Mouse (Mus musculus): ENCODE measurements around the gene Ap1g2. TPM values are rescaled to one million over a fixed set of nuclear protein-coding genes. Genes with fewer than 3 reads are reported as not detected.

Gene Ap1g2
- total RNA-seq, 2 experiments from 2014 or later: 7.7 to 9.5 TPM

- H3K27ac ChIP-seq: peak overlapping the region; percentile 59; the same call in 1 of the 2 replicates
- intact Hi-C loops (cut with DNase I): loop anchor here (5.0 kb wide), 1 partner anchor 36 kb away; no protein-coding TSS in a partner anchor
- no peak for TF ChIP-seq CTCF (IDR thresholded peaks at IDR 0.05)
- no peak overlapping the region for H3K4me3 ChIP-seq
- no peak for DNase-seq (ENCODE audit: extremely low spot score in 1 of 2, low spot score in 2 of 2)
Observed at GRCm38 (mm10) chr14:55063581-55064381, 42.6 kb downstream of the Ap1g2 start.

DNA sequence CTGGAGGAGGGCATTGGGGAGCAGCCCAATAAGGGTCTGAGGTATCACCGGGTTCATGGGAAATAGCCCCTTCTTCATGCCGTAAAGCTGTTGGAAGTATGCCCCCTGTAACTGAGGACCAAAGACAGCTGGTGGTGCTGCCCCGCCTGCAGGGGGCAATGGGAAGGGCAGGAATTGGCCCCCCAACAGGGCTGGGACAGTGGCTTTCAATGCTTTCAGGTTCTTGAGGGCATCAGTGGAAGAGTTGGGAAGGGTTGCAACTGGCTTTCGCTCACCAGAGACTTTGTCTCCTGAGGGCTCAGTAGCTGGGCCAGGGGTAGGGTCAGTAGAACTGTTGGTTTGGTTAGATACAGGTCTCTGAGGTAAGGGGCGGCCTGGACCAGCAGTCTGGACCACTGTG, 43.3 kb downstream of the Ap1g2 start:
- peak overlapping the region; percentile 74 for H3K27ac ChIP-seq
- intact Hi-C loops (cut with DNase I): loop anchor here (5.0 kb wide), 1 partner anchor 36 kb away; no protein-coding TSS in a partner anchor
- no peak for DNase-seq (ENCODE audit: extremely low spot score in 1 of 2, low spot score in 2 of 2)
- TF ChIP-seq CTCF (IDR thresholded peaks at IDR 0.05): no peak; the same call in 1 of the 2 replicates
- no peak overlapping the region for H3K4me3 ChIP-seq

DNA sequence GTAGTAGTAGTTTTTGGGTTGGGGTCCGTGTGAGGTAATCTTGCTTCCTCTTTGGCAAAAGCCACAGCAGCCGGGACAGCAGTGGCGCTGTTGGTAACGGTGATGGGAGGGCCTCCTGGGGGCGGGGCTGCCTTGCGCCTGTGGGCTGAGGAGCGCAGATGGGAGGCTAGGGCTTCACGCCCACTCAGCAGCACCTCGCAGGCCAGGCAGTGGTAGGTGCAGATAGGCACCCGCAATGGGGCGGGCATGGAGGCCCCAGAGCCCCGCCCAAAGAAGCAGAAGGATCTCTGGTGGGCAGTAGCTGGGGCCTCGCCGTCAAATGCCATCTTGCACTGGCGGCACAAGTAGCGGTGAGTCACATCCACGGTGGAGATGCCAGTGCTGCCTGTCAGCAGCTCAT, 43.8 kb downstream of the Ap1g2 start:
- peak; percentile 70 to 73 for DNase-seq (ENCODE audit: extremely low spot score in 1 of 2, low spot score in 2 of 2)
- no peak for TF ChIP-seq CTCF (IDR thresholded peaks at IDR 0.05)
- Histone ChIP-seq H3K27ac (peak overlapping the region; percentile 74), H3K4me3 (no peak overlapping the region)
- intact Hi-C loops (cut with DNase I): loop anchor here (5.0 kb wide), 1 partner anchor 35 kb away; no protein-coding TSS in a partner anchor

DNA sequence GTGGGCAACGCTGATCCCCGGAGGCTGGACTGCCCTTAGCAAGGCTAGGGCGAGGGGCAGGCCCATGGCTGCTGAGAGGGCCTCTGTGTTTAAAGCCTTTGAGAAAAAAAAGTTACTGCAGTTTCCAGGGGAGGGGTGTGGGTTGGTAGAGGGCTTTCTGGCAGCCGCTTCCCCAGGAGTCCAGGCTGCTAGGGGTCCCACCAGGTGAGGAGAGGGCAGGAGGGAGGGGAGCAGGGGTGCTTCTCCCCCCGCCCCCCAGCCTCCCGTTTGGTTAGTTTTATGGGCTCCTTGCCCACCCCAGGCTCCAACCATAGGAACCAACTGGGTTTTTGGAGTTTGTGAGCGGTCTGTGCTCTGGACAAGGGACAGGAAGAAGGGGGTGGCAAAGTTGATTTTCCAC, 44.5 kb downstream of the Ap1g2 start:
- intact Hi-C loops (cut with DNase I): loop anchor here (5.0 kb wide), 1 partner anchor 35 kb away; no protein-coding TSS in a partner anchor
- Histone ChIP-seq H3K27ac (0 out of 2 replicates have a peak overlapping the region, but pooled peaks have one; percentile 74), H3K4me3 (no peak overlapping the region)
- no peak for TF ChIP-seq CTCF (IDR thresholded peaks at IDR 0.05)
- DNase-seq (ENCODE audit: extremely low spot score in 1 of 2, low spot score in 2 of 2): no peak

GRCm38 (mm10) chr14:55059931-55060330, 46.5 kb downstream of the Ap1g2 start:
- no peak for TF ChIP-seq CTCF (IDR thresholded peaks at IDR 0.05)
- Histone ChIP-seq H3K27ac (peak overlapping the region; percentile 24), H3K4me3 (no peak overlapping the region)
- no peak for DNase-seq (ENCODE audit: extremely low spot score in 1 of 2, low spot score in 2 of 2)
- intact Hi-C loops (cut with DNase I): loop anchor here (5.0 kb wide), 1 partner anchor 33 kb away; no protein-coding TSS in a partner anchor

- no peak overlapping the region for H3K4me3 ChIP-seq
- DNase-seq (ENCODE audit: extremely low spot score in 1 of 2, low spot score in 2 of 2): no peak
- no peak overlapping the region; the same call in 1 of the 2 replicates for H3K27ac ChIP-seq
Observed at GRCm38 (mm10) chr14:55059009-55059408, 47.4 kb downstream of the Ap1g2 start.

DNA sequence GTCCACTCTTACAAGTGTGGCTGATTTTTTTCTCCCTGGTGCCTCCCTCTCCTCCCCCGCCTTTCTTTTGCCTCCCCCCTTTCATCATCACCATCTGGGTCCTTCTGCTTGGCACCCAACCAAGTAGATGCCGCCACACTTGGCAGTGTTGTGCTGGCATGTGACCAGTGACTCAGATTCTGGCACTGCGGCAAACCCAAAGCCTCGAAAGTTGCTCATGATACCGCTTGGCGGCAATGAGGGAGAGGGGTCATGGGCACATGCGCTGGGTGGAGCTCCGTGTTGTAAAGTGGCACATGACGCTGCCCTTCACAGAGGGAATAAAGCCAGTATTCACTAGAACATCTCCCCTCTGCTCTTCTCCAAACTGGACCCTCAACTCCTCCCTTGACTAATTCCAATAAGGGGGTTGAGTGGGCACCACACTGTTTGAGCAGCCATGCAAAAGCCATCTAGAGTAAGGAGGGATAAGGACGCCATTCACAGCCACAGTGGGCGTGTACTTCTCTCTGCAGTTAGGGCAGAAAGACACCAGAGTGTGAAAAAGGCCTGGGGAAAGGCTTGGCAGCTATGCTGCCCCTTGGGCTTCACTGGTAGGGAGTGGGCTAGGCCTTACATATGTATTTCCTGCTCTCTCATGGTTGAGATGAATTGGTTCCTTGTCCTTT, 51.1 kb downstream of the Ap1g2 start:
- DNase-seq (ENCODE audit: extremely low spot score in 1 of 2, low spot score in 2 of 2): peak; percentile 84 to 90
- intact Hi-C loops (cut with DNase I): no loop called here
- peak overlapping the region; percentile 39; the same call in 1 of the 2 replicates for H3K4me3 ChIP-seq
- H3K27ac ChIP-seq: peak overlapping the region; percentile 94
- peak; percentile 15; the same call in 1 of the 2 replicates for TF ChIP-seq CTCF (IDR thresholded peaks at IDR 0.05)

More at GRCm38 (mm10) chr14:55059009-55059408, 47.4 kb downstream of the Ap1g2 start:
- intact Hi-C loops (cut with DNase I): no loop called here
- TF ChIP-seq CTCF (IDR thresholded peaks at IDR 0.05): no peak

DNA sequence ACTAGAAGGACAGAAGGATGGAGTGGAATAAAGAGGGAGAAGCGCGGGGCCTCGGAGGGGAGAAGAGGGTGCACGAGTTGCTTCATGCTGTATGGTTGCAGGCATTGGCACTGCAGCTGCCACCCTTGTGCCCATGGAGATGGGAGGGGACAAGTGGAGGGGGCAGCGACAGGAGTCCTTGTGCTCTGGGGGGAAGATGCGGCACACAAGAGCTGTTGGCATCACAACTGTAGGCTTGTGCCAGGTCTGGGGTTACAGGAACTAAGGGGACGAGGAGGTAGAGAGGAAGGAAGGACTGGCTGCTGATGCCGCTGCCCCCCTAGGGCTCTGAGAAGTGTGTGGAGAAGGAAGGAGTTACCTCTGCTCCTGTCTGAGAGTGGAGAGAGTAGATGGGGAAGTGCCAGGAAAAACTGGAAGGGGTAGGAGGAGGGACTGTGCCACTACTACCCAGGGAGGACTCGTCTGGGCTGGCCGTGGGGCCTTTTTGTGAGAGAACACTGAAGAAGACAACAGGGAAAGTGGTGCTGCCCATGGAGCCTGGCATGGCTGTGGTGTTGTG, 52.1 kb downstream of the Ap1g2 start:
- H3K4me3 ChIP-seq: peak overlapping the region; percentile 39
- H3K27ac ChIP-seq: peak overlapping the region; percentile 94
- no peak for TF ChIP-seq CTCF (IDR thresholded peaks at IDR 0.05)
- DNase-seq (ENCODE audit: extremely low spot score in 1 of 2, low spot score in 2 of 2): peak in 1 of 2 experiments; percentile 35
- intact Hi-C loops (cut with DNase I): loop anchor here (1.0 kb wide), 1 partner anchor 38 kb away; the partner anchor contains the start of gene Zfhx2

DNA sequence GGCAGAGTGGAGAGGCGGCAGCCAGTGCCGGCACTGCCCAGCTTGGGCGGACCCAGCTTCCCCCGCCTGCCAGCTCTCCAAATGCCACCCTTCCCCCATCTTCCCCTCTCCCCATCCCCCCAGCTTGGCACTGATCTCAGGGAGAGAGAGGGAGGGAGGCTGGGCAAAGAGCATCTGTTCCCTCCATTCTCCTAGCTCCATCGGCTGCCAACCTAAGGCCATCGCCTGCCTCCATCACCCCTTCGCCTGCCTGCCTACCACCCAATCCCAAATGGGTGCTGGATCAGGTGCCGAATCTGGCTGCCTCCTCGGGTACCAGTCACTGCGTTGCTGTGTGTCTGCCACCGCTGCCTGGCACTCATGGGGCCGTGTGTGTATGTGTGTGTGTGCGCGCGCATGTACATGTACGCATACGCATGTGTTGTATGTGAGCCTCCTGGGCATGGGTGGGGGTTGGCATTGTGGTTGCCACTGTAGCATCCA, 52.6 kb downstream of the Ap1g2 start:
- H3K4me3 ChIP-seq: peak overlapping the region; percentile 39
- peak overlapping the region; percentile 94 for H3K27ac ChIP-seq
- intact Hi-C loops (cut with DNase I): loop anchor here (1.0 to 2.0 kb wide), 2 partner anchors 21 to 39 kb away; partner anchors contain the start of gene Zfhx2
- DNase-seq (ENCODE audit: extremely low spot score in 1 of 2, low spot score in 2 of 2): peak; percentile 76 to 82
- no peak for TF ChIP-seq CTCF (IDR thresholded peaks at IDR 0.05)

- H3K27ac ChIP-seq: peak overlapping the region; percentile 94
- DNase-seq (ENCODE audit: extremely low spot score in 1 of 2, low spot score in 2 of 2): no peak
- no peak overlapping the region for H3K4me3 ChIP-seq
- TF ChIP-seq CTCF (IDR thresholded peaks at IDR 0.05): no peak
- intact Hi-C loops (cut with DNase I): loop anchor here (2.0 kb wide), 1 partner anchor 20 kb away; no protein-coding TSS in a partner anchor
Observed at GRCm38 (mm10) chr14:55053050-55053449, 53.3 kb downstream of the Ap1g2 start.

DNA sequence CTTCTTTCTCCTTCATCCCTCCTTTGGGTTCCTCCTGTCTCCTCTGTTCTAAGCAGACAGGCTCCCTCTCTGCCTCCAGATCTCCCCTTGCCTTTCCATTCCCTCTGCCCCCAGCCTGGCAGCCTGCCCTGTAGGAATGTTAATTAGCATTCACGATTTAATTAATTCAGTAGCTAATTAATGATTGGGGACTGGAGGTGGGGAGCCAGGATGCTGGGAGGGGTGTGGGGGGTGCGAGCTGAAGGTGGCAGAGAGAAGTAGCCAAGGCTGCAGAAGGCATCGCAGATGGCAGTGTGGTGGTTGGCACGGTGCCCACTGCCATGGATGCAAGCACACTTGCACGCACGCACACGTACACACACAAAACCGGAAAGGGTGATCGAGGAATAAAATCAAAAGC, 53.9 kb downstream of the Ap1g2 start:
- Histone ChIP-seq H3K4me3 (no peak overlapping the region), H3K27ac (peak overlapping the region; percentile 8; the same call in 1 of the 2 replicates)
- intact Hi-C loops (cut with DNase I): loop anchor here (2.0 kb wide), 1 partner anchor 20 kb away; no protein-coding TSS in a partner anchor
- no peak for TF ChIP-seq CTCF (IDR thresholded peaks at IDR 0.05)
- peak; percentile 71 to 74 for DNase-seq (ENCODE audit: extremely low spot score in 1 of 2, low spot score in 2 of 2)

Other genes with a start within 250 kb of the Ap1g2 start
- gene Homez, start 235.6 kb downstream of the Ap1g2 start, total RNA-seq (2021): 10 to 100 TPM; 19.4 to 20.8 TPM
- 10 to 100 TPM; 18.6 to 21.2 TPM for gene Ppp1r3e, start 229.0 kb downstream of the Ap1g2 start, total RNA-seq (2021)
- 100 to 1,000 TPM; 132 to 137 TPM for gene Bcl2l2, start 223.2 kb downstream of the Ap1g2 start, total RNA-seq (2021)
- gene Gm20521, start 223.2 kb downstream of the Ap1g2 start, total RNA-seq (2021): 1 to 10 TPM; 2.8 to 3.7 TPM
- gene Pabpn1, start 214.1 kb downstream of the Ap1g2 start, total RNA-seq (2021): 100 to 1,000 TPM; 247 to 267 TPM
- 100 to 1,000 TPM; 586 to 617 TPM for gene Slc22a17, start 193.5 kb downstream of the Ap1g2 start, total RNA-seq (2021)
- 1 to 10 TPM; 5.1 to 8.1 TPM for gene Efs, start 180.5 kb downstream of the Ap1g2 start, total RNA-seq (2021)
- not detected for gene Il25, start 173.9 kb downstream of the Ap1g2 start, total RNA-seq (2021)
- 10 to 100 TPM; 46.5 to 53.5 TPM for gene Cmtm5, start 170.3 kb downstream of the Ap1g2 start, total RNA-seq (2021)
- 10 to 100 TPM in 1 of 2 experiments, 1 to 10 TPM in 1; 6.0 to 10.9 TPM for gene Myh6, start 139.7 kb downstream of the Ap1g2 start, total RNA-seq (2021)
- gene Gm17428, start 129.7 kb downstream of the Ap1g2 start, total RNA-seq (2021): not detected
- gene Myh7, start 112.0 kb downstream of the Ap1g2 start, total RNA-seq (2021): 10 to 100 TPM; 22.1 to 24.2 TPM
- 10 to 100 TPM; 26.7 to 30.7 TPM for gene Ngdn, start 91.1 kb downstream of the Ap1g2 start, total RNA-seq (2021)
- gene Zfhx2, start 14.3 kb downstream of the Ap1g2 start, total RNA-seq (2021): 10 to 100 TPM; 47.0 to 61.6 TPM
- gene Thtpa, start 11.8 kb downstream of the Ap1g2 start, total RNA-seq (2021): 10 to 100 TPM; 18.1 to 22.8 TPM
- 100 to 1,000 TPM; 300 to 347 TPM for gene Jph4, start 10.3 kb upstream of the Ap1g2 start, total RNA-seq (2021)
- gene Dhrs2, start 115.4 kb upstream of the Ap1g2 start, total RNA-seq (2021): not detected